Mouse (Mus musculus): ENCODE measurements around the gene Creb3l1. TPM values are rescaled to one million over a fixed set of nuclear protein-coding genes. Genes with fewer than 3 reads are reported as not detected.

Creb3l1 gene
- polyA plus RNA-seq (2012; rRNA removed), result 0.47 and 0.53 TPM in 2 replicates

DNA sequence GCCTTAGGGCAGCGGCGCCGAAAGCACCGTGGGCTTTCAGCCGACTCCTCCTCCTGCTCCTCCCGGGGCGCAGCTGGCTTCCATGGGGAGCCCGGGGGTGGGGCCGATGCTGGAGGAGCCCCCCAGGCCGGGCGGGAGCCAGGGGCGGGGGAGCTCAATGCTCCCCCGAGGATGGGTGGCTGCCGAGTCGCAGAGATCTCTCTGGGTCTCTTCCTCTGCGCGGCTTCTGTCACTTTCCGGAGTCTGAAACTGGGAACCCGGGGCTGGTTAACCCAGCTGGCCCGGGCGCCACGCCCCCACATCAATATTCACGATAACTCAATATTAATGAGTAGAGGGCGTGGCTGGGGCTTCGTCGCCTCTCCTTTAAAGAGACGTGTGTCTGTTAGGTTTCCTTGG, at the start of gene Creb3l1:
TSS of gene Creb3l1 (minus strand) at position 229 of the 399 bp plus-strand sequence.

DNA sequence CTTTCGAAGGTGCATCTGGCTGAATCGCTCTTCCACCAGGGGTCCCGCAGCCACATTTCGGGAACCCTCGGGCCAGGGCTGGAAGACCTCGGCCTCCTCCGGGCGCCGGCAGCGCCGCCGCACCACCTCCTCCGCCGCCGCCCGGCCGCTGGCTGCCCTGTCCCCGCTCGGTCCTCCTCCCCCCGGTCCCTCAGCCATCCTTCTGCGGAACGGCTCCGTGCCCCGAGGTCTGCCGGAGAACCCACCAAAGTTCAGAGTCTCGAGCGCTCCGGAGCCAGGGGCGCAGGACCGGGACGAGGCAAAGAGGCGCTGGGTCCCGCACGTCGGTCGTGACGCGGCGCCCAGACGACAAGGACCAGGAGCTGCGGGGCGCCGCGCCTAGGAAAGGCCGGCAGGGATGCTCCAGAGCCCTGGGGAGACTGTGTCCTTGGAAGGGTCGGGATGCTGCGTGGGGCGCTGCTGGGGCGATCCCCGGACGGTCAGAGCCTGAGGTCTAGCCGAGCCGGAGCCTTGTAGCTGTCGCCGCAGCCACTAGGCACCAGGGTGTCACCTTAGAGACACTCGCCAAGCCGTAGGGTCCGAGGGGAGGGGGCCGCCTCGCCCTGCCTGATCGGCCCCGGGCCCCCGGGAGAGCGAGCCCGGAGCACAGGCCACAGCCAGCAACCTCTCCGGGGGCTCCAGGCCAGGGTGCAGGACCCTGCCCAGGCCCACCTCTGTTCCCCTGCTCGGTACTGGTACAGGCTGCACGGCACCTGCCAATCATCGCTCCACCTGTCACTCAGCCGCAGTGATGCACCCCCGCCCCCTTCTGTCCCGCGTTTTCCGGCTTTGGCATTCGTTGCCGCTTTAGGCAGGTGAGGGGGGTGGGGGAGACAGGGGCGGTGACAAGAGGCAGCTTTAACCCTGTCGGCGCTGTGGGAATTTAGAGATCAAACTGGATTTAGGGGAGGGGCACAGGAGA, 48.4 kb downstream of the Creb3l1 start, which contains the start of gene Dgkz:
TSS of gene Dgkz (minus strand) at position 284 of the 961 bp plus-strand sequence.

DNA sequence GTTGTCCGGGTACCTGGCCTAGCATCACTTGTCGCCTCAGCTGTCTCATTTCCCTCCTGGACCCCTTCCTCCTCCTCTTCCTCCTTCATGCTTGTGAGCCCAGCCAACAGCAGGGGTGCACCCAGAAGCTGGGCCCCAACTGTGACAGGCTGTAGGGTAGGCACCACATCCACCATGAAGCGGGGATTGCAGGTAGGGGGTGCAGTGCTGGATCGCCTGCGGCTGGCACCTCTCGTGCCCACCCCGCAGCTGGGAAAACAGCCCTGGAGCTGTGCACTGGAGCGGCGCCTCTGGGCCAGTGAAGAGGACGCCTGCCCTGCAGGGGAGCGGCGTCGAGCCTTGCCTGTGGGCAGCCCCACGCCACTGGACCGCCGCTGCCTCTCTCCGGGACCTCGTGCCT, 78.8 kb downstream of the Creb3l1 start, which contains the start of gene Gm9821:
TSS of gene Gm9821 (plus strand) at position 221 of the 400 bp plus-strand sequence.

Other genes starting within 250 kb of the Creb3l1 start
- gene Chrm4, start 97.3 kb downstream of the Creb3l1 start, polyA plus RNA-seq (2012; rRNA removed), result 0.03 TPM in 1 of 2 replicates, not detected in the other
- 9.1 and 10.8 TPM in 2 replicates for gene Mdk, start 92.2 kb downstream of the Creb3l1 start, polyA plus RNA-seq (2012; rRNA removed)
- 0.02 TPM in 1 of 2 replicates, not detected in the other for gene Gm9821, start 78.8 kb downstream of the Creb3l1 start, polyA plus RNA-seq (2012; rRNA removed)
- gene Dgkz, start 48.6 kb downstream of the Creb3l1 start, polyA plus RNA-seq (2012; rRNA removed), result 43.6 and 52.7 TPM in 2 replicates
- gene Phf21a, start 68.6 kb upstream of the Creb3l1 start, polyA plus RNA-seq (2012; rRNA removed), result 7.8 and 10.2 TPM in 2 replicates